Mouse (Mus musculus): Measurements from ENCODE around the gene Tnrc6b.

DNA sequence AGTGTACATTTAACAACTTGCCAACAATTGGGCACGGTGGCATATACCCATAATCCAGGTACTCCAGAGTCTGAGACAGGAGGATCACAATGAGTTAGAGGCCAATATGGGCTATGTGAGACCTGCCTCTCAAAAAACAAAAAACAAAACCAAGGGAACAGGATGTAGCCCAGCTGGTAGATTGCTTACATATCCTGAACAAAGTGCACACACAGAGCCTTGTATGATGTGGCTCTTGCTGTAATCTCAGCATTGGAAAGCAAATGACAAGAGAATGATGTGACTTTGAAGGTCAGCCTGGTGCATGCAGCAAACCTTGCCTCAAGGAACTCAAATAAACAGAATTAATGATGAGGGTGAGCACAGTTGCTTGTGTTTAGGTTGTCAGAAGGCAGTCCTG is 30.7 kb downstream of the Tnrc6b start:
- TF ChIP-seq POLR2A (IDR thresholded peaks at IDR 0.05; ENCODE audit: borderline replicate concordance, control insufficient read depth, low read depth, low read length) (no peak), CTCF (IDR thresholded peaks at IDR 0.05; ENCODE audit: control insufficient read depth, insufficient read depth, low read length) (no peak)

All from bone marrow, adult 2 months (tissue).